9 mouse cellular contexts compared by ENCODE assay signal in genomic region chr8:122526526-122527170, GRCm38 (mm10). TPM values are rescaled to one million over a fixed set of nuclear protein-coding genes. Genes with fewer than 3 reads are reported as not detected.
DNase-seq lines count a peak whose midpoint lies in the region; ATAC-seq and TF ChIP-seq lines count a peak whose summit lies in the region.
"Had no signal": no experiment of that assay in that cellular context is flagged by ENCODE, and none has a peak within 500 bp of the region (broad histone marks: within the 10 kb centered on the region; RNA-seq: fewer than 3 reads in every experiment).

No protein-coding gene starts in this region.

- H3K27me3 ChIP-seq in embryonic facial prominence, embryonic 10.5 days (replicated peaks; ENCODE audit: low read depth, poor library complexity, severe bottlenecking): no peaks in the 10 kb centered on the region
- H3K27me3 ChIP-seq in midbrain, postnatal 0 days (ENCODE audit: insufficient read depth, low read length): no peaks in the 10 kb centered on the region

- WGBS in embryonic facial prominence, embryonic 10.5 days: 57% methylated on average over 7 of the region's 7 CpGs
- 29% methylated on average over 7 of the region's 7 CpGs for WGBS in lung, adult 2 months
- 78% methylated on average over 7 of the region's 7 CpGs for WGBS in midbrain, postnatal 0 days

- peak overlapping the region; percentile 55 for H3K27ac ChIP-seq in embryonic facial prominence, embryonic 10.5 days (replicated peaks)
- no peak overlapping the region for H3K27ac ChIP-seq in midbrain, postnatal 0 days (ENCODE audit: low read depth, low read length)
- H3K27ac ChIP-seq: midbrain, embryonic 12.5 days had no signal

- H3K4me2 ChIP-seq in midbrain, postnatal 0 days (ENCODE audit: low read depth, low read length, poor library complexity, severe bottlenecking): no peak overlapping the region
- H3K4me2 ChIP-seq: midbrain, embryonic 12.5 days had no signal

- H3K9ac ChIP-seq in midbrain, postnatal 0 days (replicated peaks; ENCODE audit: low read length, poor library complexity, severe bottlenecking): no peak overlapping the region
- H3K9ac ChIP-seq: midbrain, embryonic 12.5 days had no signal

- peaks cover 63% of the 10 kb centered on the region for H3K4me1 ChIP-seq in embryonic facial prominence, embryonic 10.5 days
- H3K4me1 ChIP-seq in lung, adult 2 months (ENCODE audit: control insufficient read depth, insufficient read depth, low read length): peaks cover 51% of the 10 kb centered on the region
- no peaks in the 10 kb centered on the region for H3K4me1 ChIP-seq in midbrain, postnatal 0 days (ENCODE audit: insufficient read depth, low read length)

- no peak for TF ChIP-seq POLR2A in lung, adult 2 months (IDR thresholded peaks at IDR 0.05; ENCODE audit: borderline replicate concordance, extremely low read depth, low read depth, low read length)

- DNase-seq in 3T3-L1 (ENCODE audit: low read depth, low spot score): peak; percentile 21
- no peak for DNase-seq in embryonic facial prominence, embryonic 10.5 days (ENCODE audit: low spot score)
- DNase-seq in kidney, adult 9 months: peak; percentile 88
- DNase-seq in lung, adult 2 months: peak; percentile 63
- DNase-seq in midbrain, postnatal 0 days (ENCODE audit: low spot score): no peak
- DNase-seq in adrenal gland, adult (ENCODE audit: inconsistent age in 2 of 2, low spot score in 1 of 2): no peak
- DNase-seq in testis, postnatal 10 days (ENCODE audit: low spot score): no peak

- no peak overlapping the region for H3K4me3 ChIP-seq in embryonic facial prominence, embryonic 10.5 days
- no peak overlapping the region for H3K4me3 ChIP-seq in lung, adult 2 months (replicated peaks; ENCODE audit: extremely low read depth, low read depth, low read length)
- no peak overlapping the region for H3K4me3 ChIP-seq in midbrain, postnatal 0 days (ENCODE audit: low read depth, low read length)
- H3K4me3 ChIP-seq: midbrain, embryonic 12.5 days had no signal

- H3K9me3 ChIP-seq in embryonic facial prominence, embryonic 10.5 days: no peaks in the 10 kb centered on the region; the same call in 1 of the 2 replicates
- H3K9me3 ChIP-seq in midbrain, postnatal 0 days (ENCODE audit: low read length): no peaks in the 10 kb centered on the region
- H3K9me3 ChIP-seq: midbrain, embryonic 12.5 days had no signal

- no peak for TF ChIP-seq CTCF in lung, adult 2 months (IDR thresholded peaks at IDR 0.05; ENCODE audit: insufficient read depth, low read length)
- no peak for TF ChIP-seq CTCF in midbrain, postnatal 0 days (IDR thresholded peaks at IDR 0.05)

- peaks cover 8% of the 10 kb centered on the region; the same call in 1 of the 2 replicates for H3K36me3 ChIP-seq in embryonic facial prominence, embryonic 10.5 days (replicated peaks)
- H3K36me3 ChIP-seq in midbrain, postnatal 0 days (ENCODE audit: insufficient read depth, low read length): no peaks in the 10 kb centered on the region
- H3K36me3 ChIP-seq: midbrain, embryonic 12.5 days had no signal

- no peak for ATAC-seq in granulocyte monocyte progenitor cell, adult 5-6 weeks (replicated peaks; ENCODE audit: poor library complexity, severe bottlenecking)
- ATAC-seq in midbrain, postnatal 0 days (ENCODE audit: low FRiP score): no peak

RNA-seq across cellular contexts. Expression of gene Piezo1, which starts 24.5 kb away (rescaled TPM):
- polyA plus RNA-seq in embryonic facial prominence, embryonic 10.5 days (2016; fragmentation: Nextera tagmentation; extraction: Ambion mirVana): 8.5 and 9.0 TPM in 2 replicates
- polyA plus RNA-seq in lung, adult 2 months (2012; rRNA removed): 192 and 213 TPM in 2 replicates
- total RNA-seq in granulocyte monocyte progenitor cell, adult 5-6 weeks (2014; fragmentation: Nextera tagmentation): 19.4 and 67.1 TPM in 2 replicates
- total RNA-seq in granulocyte monocyte progenitor cell, adult 5-6 weeks (2017): 15.8 and 22.4 TPM in 2 replicates
- total RNA-seq in midbrain, postnatal 0 days (2014; rRNA removed): 10.8 and 14.2 TPM in 2 replicates
- polyA plus RNA-seq in midbrain, postnatal 0 days (2015; fragmentation: Nextera tagmentation; extraction: Ambion mirVana): 1.3 and 1.8 TPM in 2 replicates

RNA-seq across cellular contexts. Expression of gene Cdt1, which starts 41.2 kb away (rescaled TPM):
- polyA plus RNA-seq in embryonic facial prominence, embryonic 10.5 days (2016; fragmentation: Nextera tagmentation; extraction: Ambion mirVana): 70.0 and 76.4 TPM in 2 replicates
- polyA plus RNA-seq in lung, adult 2 months (2012; rRNA removed): 11.7 and 12.2 TPM in 2 replicates
- total RNA-seq in granulocyte monocyte progenitor cell, adult 5-6 weeks (2014; fragmentation: Nextera tagmentation): 76.0 and 153 TPM in 2 replicates
- total RNA-seq in granulocyte monocyte progenitor cell, adult 5-6 weeks (2017): 38.6 and 38.8 TPM in 2 replicates
- total RNA-seq in midbrain, postnatal 0 days (2014; rRNA removed): 9.2 and 15.6 TPM in 2 replicates
- 6.4 TPM in 2 replicates for polyA plus RNA-seq in midbrain, postnatal 0 days (2015; fragmentation: Nextera tagmentation; extraction: Ambion mirVana)

RNA-seq across cellular contexts. Expression of gene Aprt, which starts 50.1 kb away (rescaled TPM):
- polyA plus RNA-seq in embryonic facial prominence, embryonic 10.5 days (2016; fragmentation: Nextera tagmentation; extraction: Ambion mirVana): 296 and 300 TPM in 2 replicates
- 108 and 109 TPM in 2 replicates for polyA plus RNA-seq in lung, adult 2 months (2012; rRNA removed)
- total RNA-seq in granulocyte monocyte progenitor cell, adult 5-6 weeks (2014; fragmentation: Nextera tagmentation): 276 and 290 TPM in 2 replicates
- 139 and 228 TPM in 2 replicates for total RNA-seq in granulocyte monocyte progenitor cell, adult 5-6 weeks (2017)
- total RNA-seq in midbrain, postnatal 0 days (2014; rRNA removed): 83.9 and 97.2 TPM in 2 replicates
- polyA plus RNA-seq in midbrain, postnatal 0 days (2015; fragmentation: Nextera tagmentation; extraction: Ambion mirVana): 157 and 170 TPM in 2 replicates

RNA-seq across cellular contexts. Expression of gene Ctu2, which starts 50.7 kb away (rescaled TPM):
- 69.9 and 72.9 TPM in 2 replicates for polyA plus RNA-seq in embryonic facial prominence, embryonic 10.5 days (2016; fragmentation: Nextera tagmentation; extraction: Ambion mirVana)
- 28.6 and 30.6 TPM in 2 replicates for polyA plus RNA-seq in lung, adult 2 months (2012; rRNA removed)
- 11.9 and 33.1 TPM in 2 replicates for total RNA-seq in granulocyte monocyte progenitor cell, adult 5-6 weeks (2014; fragmentation: Nextera tagmentation)
- total RNA-seq in granulocyte monocyte progenitor cell, adult 5-6 weeks (2017): 9.3 and 14.0 TPM in 2 replicates
- 37.7 and 52.6 TPM in 2 replicates for total RNA-seq in midbrain, postnatal 0 days (2014; rRNA removed)
- 95.0 and 99.5 TPM in 2 replicates for polyA plus RNA-seq in midbrain, postnatal 0 days (2015; fragmentation: Nextera tagmentation; extraction: Ambion mirVana)

RNA-seq across cellular contexts. Expression of gene Rnf166, which starts 50.8 kb away (rescaled TPM):
- polyA plus RNA-seq in embryonic facial prominence, embryonic 10.5 days (2016; fragmentation: Nextera tagmentation; extraction: Ambion mirVana): 32.1 and 33.6 TPM in 2 replicates
- polyA plus RNA-seq in lung, adult 2 months (2012; rRNA removed): 83.8 and 93.2 TPM in 2 replicates
- total RNA-seq in granulocyte monocyte progenitor cell, adult 5-6 weeks (2014; fragmentation: Nextera tagmentation): 40.5 and 41.2 TPM in 2 replicates
- 29.8 and 43.2 TPM in 2 replicates for total RNA-seq in granulocyte monocyte progenitor cell, adult 5-6 weeks (2017)
- total RNA-seq in midbrain, postnatal 0 days (2014; rRNA removed): 26.4 and 40.8 TPM in 2 replicates
- 25.1 and 26.5 TPM in 2 replicates for polyA plus RNA-seq in midbrain, postnatal 0 days (2015; fragmentation: Nextera tagmentation; extraction: Ambion mirVana)

Comparison
In these comparisons a context has a peak if more than half of its experiments do, and no peak if none do; other contexts are left out.
1. DNase-seq: peak in 3T3-L1 (single experiment), kidney, adult 9 months (single experiment) and lung, adult 2 months (single experiment); none in embryonic facial prominence, embryonic 10.5 days (single experiment), midbrain, postnatal 0 days (single experiment), adrenal gland, adult (0 of 2) and testis, postnatal 10 days (single experiment).
2. RNA of gene Piezo1, which starts 24.5 kb away (polyA plus RNA-seq): 192 to 213 TPM in lung, adult 2 months; 8.5 to 9.0 TPM in embryonic facial prominence, embryonic 10.5 days and 1.3 to 1.8 TPM in midbrain, postnatal 0 days; every median in the first group is over 10 times any median in the second.